In the genomic region with DNA sequence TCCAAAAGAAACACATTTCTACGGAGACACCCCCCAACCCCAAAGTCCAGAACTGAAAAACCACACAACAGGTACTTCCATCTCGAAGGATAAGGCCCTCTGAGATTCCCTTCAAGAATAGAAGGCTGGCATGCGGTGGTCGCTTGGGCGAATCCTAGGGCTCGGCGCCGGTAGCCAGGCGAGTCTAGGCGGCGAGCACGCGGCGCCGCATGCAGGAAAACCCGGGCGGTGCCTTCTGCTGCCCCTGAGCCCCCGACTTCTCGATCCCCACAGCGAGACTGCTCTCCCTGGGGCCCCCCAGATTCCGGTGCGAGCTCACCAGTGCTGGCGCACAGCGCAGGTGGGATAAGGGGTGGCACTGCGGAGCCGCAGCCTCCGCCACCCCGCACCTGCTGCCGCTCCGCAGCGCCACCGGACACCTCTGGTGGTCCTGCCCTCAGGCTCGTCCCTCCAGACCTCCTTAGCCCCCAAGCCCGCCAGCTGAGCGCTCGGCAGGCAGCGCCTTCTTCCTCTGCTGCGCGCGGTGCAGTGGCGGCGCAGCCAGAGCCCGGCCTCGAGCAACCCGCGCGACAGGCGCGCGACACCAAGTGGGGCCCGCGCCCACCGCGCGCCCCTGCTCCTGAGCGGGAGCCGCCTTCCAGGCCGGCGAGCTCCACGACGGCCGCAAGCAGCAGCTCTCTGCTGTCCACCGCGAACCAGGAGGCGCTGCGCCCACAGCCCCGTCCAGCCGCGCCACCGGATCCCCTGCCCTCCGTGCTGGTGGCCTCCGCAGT, we compare ENCODE assay signal across 8 mouse cellular contexts. TPM values are rescaled to one million over a fixed set of nuclear protein-coding genes. Genes with fewer than 3 reads are reported as not detected.
DNase-seq lines count a peak whose midpoint lies in the region; ATAC-seq and TF ChIP-seq lines count a peak whose summit lies in the region.

No protein-coding gene starts in this region.

- WGBS in limb, embryonic 14.5 days, result 2% methylated on average over 40 of the region's 72 CpGs
- WGBS in stomach, embryonic 16.5 days, result 2% methylated on average over 67 of the region's 72 CpGs

- peak; percentile 27 to 31 for DNase-seq in frontal cortex, postnatal 36 days (ENCODE audit: low spot score in 2 of 2)
- DNase-seq in frontal cortex, adult 2 months (ENCODE audit: extremely low spot score in 1 of 2, low spot score in 1 of 2), result no peak
- DNase-seq in thymus, postnatal 4 days, result peak; percentile 8
- no peak for DNase-seq in thymus, postnatal 0 days (ENCODE audit: low spot score)
- DNase-seq in limb, embryonic 14.5 days (ENCODE audit: low spot score), result no peak
- no peak for DNase-seq in adipocyte (ENCODE audit: low spot score)
- no peak for DNase-seq in urinary bladder, postnatal 25 days (ENCODE audit: low spot score)

- H3K27ac ChIP-seq in limb, embryonic 14.5 days (replicated peaks; ENCODE audit: low read depth, low read length), result no peak overlapping the region
- H3K27ac ChIP-seq in stomach, embryonic 16.5 days (ENCODE audit: low read length), result no peak overlapping the region

- no peaks in the 10 kb centered on the region for H3K9me3 ChIP-seq in limb, embryonic 14.5 days (ENCODE audit: control insufficient read depth, low read length)
- no peaks in the 10 kb centered on the region for H3K9me3 ChIP-seq in stomach, embryonic 16.5 days (replicated peaks; ENCODE audit: control insufficient read depth, low read length)

- H3K4me2 ChIP-seq in limb, embryonic 14.5 days (replicated peaks; ENCODE audit: low read depth, low read length, severe bottlenecking), result peak overlapping the region; percentile 59
- H3K4me2 ChIP-seq in stomach, embryonic 16.5 days (ENCODE audit: low read depth, low read length), result peak overlapping the region; percentile 62

- ATAC-seq in limb, embryonic 14.5 days (ENCODE audit: low FRiP score, low read depth), result peak; percentile 30; the same call in 1 of the 2 replicates
- ATAC-seq in stomach, embryonic 16.5 days (ENCODE audit: insufficient read depth, low FRiP score), result peak; percentile 40; the same call in 1 of the 2 replicates

- TF ChIP-seq POLR2A in limb, embryonic 14.5 days (IDR thresholded peaks at IDR 0.05; ENCODE audit: borderline replicate concordance, extremely low read depth, insufficient read depth, insufficient read length), result no peak

- H3K36me3 ChIP-seq in limb, embryonic 14.5 days (ENCODE audit: control insufficient read depth, insufficient read depth, low read length), result no peaks in the 10 kb centered on the region
- H3K36me3 ChIP-seq in stomach, embryonic 16.5 days (ENCODE audit: control insufficient read depth, insufficient read depth, low read length), result no peaks in the 10 kb centered on the region

- H3K4me1 ChIP-seq in limb, embryonic 14.5 days (ENCODE audit: control insufficient read depth, insufficient read depth, low read length), result no peaks in the 10 kb centered on the region
- H3K4me1 ChIP-seq in stomach, embryonic 16.5 days (ENCODE audit: control insufficient read depth, insufficient read depth, low read length), result no peaks in the 10 kb centered on the region

- peak overlapping the region; percentile 35 for H3K4me3 ChIP-seq in limb, embryonic 14.5 days (replicated peaks; ENCODE audit: low read length)
- H3K4me3 ChIP-seq in stomach, embryonic 16.5 days (replicated peaks; ENCODE audit: low read length), result peak overlapping the region; percentile 40

- 0 out of 2 replicates have a peak overlapping the region, but pooled peaks have one; percentile 21 for H3K9ac ChIP-seq in limb, embryonic 14.5 days (ENCODE audit: low read depth, low read length, severe bottlenecking)
- H3K9ac ChIP-seq in stomach, embryonic 16.5 days (ENCODE audit: low read length), result peak overlapping the region; percentile 11; the same call in 1 of the 2 replicates

- peaks cover 48% of the 10 kb centered on the region for H3K27me3 ChIP-seq in limb, embryonic 14.5 days (ENCODE audit: control insufficient read depth, insufficient read depth, low read length)
- peaks cover 48% of the 10 kb centered on the region for H3K27me3 ChIP-seq in stomach, embryonic 16.5 days (ENCODE audit: control insufficient read depth, insufficient read depth, low read length)

RNA-seq across cellular contexts. Expression of a gene that starts 0.8 kb away (rescaled TPM):
- polyA plus RNA-seq in frontal cortex, adult 2 months (2012; rRNA removed), result 84.3 and 85.0 TPM in 2 replicates
- polyA plus RNA-seq in thymus, postnatal 0 days (2015; fragmentation: Nextera tagmentation; extraction: Ambion mirVana), result 0.10 and 0.13 TPM in 2 replicates
- polyA plus RNA-seq in limb, embryonic 14.5 days (2012; rRNA removed), result 0.29 and 0.42 TPM in 2 replicates
- 0.22 and 0.44 TPM in 2 replicates for polyA plus RNA-seq in limb, embryonic 14.5 days (2014; fragmentation: Nextera tagmentation; extraction: Ambion mirVana)
- 0.29 and 0.32 TPM in 2 replicates for polyA plus RNA-seq in stomach, embryonic 16.5 days (2015; fragmentation: Nextera tagmentation; extraction: Ambion mirVana)

Comparison
In these comparisons a context has a peak if more than half of its experiments do, and no peak if none do; other contexts are left out.
1. DNase-seq: peak in frontal cortex, postnatal 36 days (2 of 2) and thymus, postnatal 4 days (single experiment); none in frontal cortex, adult 2 months (0 of 2), thymus, postnatal 0 days (single experiment), limb, embryonic 14.5 days (single experiment), adipocyte (single experiment) and urinary bladder, postnatal 25 days (single experiment).
2. RNA of a gene that starts 0.8 kb away (polyA plus RNA-seq): 84.3 to 85.0 TPM in frontal cortex, adult 2 months; 0.29 to 0.32 TPM in stomach, embryonic 16.5 days, 0.22 to 0.44 TPM in limb, embryonic 14.5 days and 0.10 to 0.13 TPM in thymus, postnatal 0 days; every median in the first group is over 10 times any median in the second.